Mouse (Mus musculus) C2C12 (cell line): ENCODE data around the gene Snapc3. TPM values are rescaled to one million over a fixed set of nuclear protein-coding genes. Genes with fewer than 3 reads are reported as not detected.

Experiments
- H3K27me3 ChIP-seq: one replicate; pipeline ENCODE4 v1.6.1; 2011; ENCODE audit not compliant: control insufficient read depth, insufficient read depth, insufficient read length
- H3K36me3 ChIP-seq: one replicate; pipeline ENCODE4 v1.6.1; 2011; ENCODE audit not compliant: control insufficient read depth, insufficient read depth
- H3K4me3 ChIP-seq: one replicate; pipeline ENCODE4 v1.5.1; 2011; ENCODE audit warnings: mild to moderate bottlenecking, control low read depth; ENCODE audit not compliant: poor library complexity, insufficient read depth, severe bottlenecking
- H3K79me2 ChIP-seq: one replicate; pipeline ENCODE4 v1.6.1; 2011; ENCODE audit not compliant: control insufficient read depth, insufficient read depth
- H3K79me3 ChIP-seq: one replicate; pipeline ENCODE4 v1.6.1; 2011; ENCODE audit warnings: low read depth, control low read depth
- H3ac ChIP-seq: one replicate; pipeline ENCODE3; 2011; ENCODE audit warnings: low read depth; ENCODE audit not compliant: control insufficient read depth, insufficient read length
- CEBPB ChIP-seq: IDR thresholded peaks from one replicate; pipeline ENCODE4 v1.6.1; 2011; ENCODE audit warnings: low read depth, mild to moderate bottlenecking, control low read depth, moderate library complexity
- CTCF ChIP-seq: IDR thresholded peaks from one replicate; pipeline ENCODE4 v1.5.1; 2011; ENCODE audit not compliant: control insufficient read depth, insufficient read depth, insufficient read length
- FOSL1 ChIP-seq: IDR thresholded peaks from one replicate; pipeline ENCODE4 v1.8.0; 2011; ENCODE audit warnings: mild to moderate bottlenecking, low read length; ENCODE audit not compliant: poor library complexity, insufficient read depth, severe bottlenecking
- MAX ChIP-seq: IDR thresholded peaks from one replicate; pipeline ENCODE4 v1.6.1; 2011; ENCODE audit warnings: mild to moderate bottlenecking, control low read depth
- MYOD1 ChIP-seq: IDR thresholded peaks from one replicate; pipeline ENCODE4 v1.6.1; 2011; ENCODE audit warnings: low read depth; ENCODE audit not compliant: control insufficient read depth, insufficient read length
- MYOG ChIP-seq: IDR thresholded peaks from one replicate; pipeline ENCODE4 v1.6.1; 2011; ENCODE audit not compliant: control insufficient read depth, insufficient read length; ENCODE audit errors: extremely low read depth
- USF1 ChIP-seq: IDR thresholded peaks from one replicate; pipeline ENCODE4 v1.6.1; 2011; ENCODE audit warnings: low read depth, mild to moderate bottlenecking, control low read depth, moderate library complexity
- polyA plus RNA-seq: library from polyadenylated mRNA; unstranded; fragments of >200 nt; fragmentation: generic; extraction: Trizol; gene quantifications from one replicate; pipeline ENCODE4 v1.2.1, GENCODE M21; 2012; ENCODE audit warnings: missing spikeins

Snapc3 gene
- polyA plus RNA-seq, 1 experiment, result 13.4 TPM

- no peaks in the 10 kb centered on the region for H3K79me3 ChIP-seq
- H3K36me3 ChIP-seq, result no peaks in the 10 kb centered on the region
- no peak overlapping the region for H3ac ChIP-seq
- TF ChIP-seq CEBPB (peak; percentile 77), CTCF (no peak), MAX (peak; percentile 49), MYOG (no peak), FOSL1 (peak; percentile 57), MYOD1 (peak; percentile 23), USF1 (no peak)
- no peaks in the 10 kb centered on the region for H3K79me2 ChIP-seq
- no peaks in the 10 kb centered on the region for H3K27me3 ChIP-seq
- no peak overlapping the region for H3K4me3 ChIP-seq
Observed at GRCm38 (mm10) chr4:83380266-83380665, 37.3 kb upstream of the Snapc3 start.

- Histone ChIP-seq H3K36me3 (no peaks in the 10 kb centered on the region), H3K4me3 (no peak overlapping the region), H3ac (no peak overlapping the region), H3K79me3 (no peaks in the 10 kb centered on the region), H3K79me2 (no peaks in the 10 kb centered on the region), H3K27me3 (no peaks in the 10 kb centered on the region)
- TF ChIP-seq MYOD1 (no peak), MAX (no peak), CEBPB (no peak), FOSL1 (no peak), CTCF (no peak), MYOG (no peak), USF1 (no peak)
Observed at GRCm38 (mm10) chr4:83383899-83384490, 33.5 kb upstream of the Snapc3 start.

- Histone ChIP-seq H3K27me3 (no peaks in the 10 kb centered on the region), H3ac (no peak overlapping the region), H3K79me2 (no peaks in the 10 kb centered on the region), H3K4me3 (no peak overlapping the region), H3K36me3 (no peaks in the 10 kb centered on the region), H3K79me3 (no peaks in the 10 kb centered on the region)
- TF ChIP-seq USF1 (no peak), CEBPB (no peak), MAX (no peak), MYOG (no peak), MYOD1 (no peak), CTCF (no peak), FOSL1 (no peak)
Observed at GRCm38 (mm10) chr4:83385091-83385490, 32.4 kb upstream of the Snapc3 start.

DNA sequence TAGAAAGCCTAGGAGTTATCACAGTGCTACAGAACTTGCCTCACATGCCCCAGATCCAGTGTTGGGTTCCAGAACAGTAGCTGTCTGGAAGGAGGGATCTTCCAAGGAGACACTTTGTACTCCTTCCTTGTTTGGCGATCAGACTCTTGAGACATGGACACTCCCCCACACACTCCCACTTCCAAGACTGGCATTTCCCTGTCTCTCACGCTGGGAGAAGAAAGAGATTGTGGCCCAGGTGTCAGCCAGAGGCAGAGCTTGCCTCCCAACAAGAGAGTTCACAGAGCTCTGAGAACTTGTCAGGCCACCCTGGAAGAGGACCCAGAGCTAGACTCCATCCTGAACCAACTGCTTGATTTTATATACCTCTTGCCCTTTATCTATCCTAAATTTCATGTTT, 27.0 kb upstream of the Snapc3 start:
- TF ChIP-seq CTCF (no peak), MYOG (no peak), USF1 (no peak), MYOD1 (no peak), FOSL1 (no peak), MAX (no peak), CEBPB (no peak)
- Histone ChIP-seq H3K4me3 (no peak overlapping the region), H3K79me3 (no peaks in the 10 kb centered on the region), H3ac (no peak overlapping the region), H3K79me2 (no peaks in the 10 kb centered on the region), H3K27me3 (no peaks in the 10 kb centered on the region), H3K36me3 (no peaks in the 10 kb centered on the region)

DNA sequence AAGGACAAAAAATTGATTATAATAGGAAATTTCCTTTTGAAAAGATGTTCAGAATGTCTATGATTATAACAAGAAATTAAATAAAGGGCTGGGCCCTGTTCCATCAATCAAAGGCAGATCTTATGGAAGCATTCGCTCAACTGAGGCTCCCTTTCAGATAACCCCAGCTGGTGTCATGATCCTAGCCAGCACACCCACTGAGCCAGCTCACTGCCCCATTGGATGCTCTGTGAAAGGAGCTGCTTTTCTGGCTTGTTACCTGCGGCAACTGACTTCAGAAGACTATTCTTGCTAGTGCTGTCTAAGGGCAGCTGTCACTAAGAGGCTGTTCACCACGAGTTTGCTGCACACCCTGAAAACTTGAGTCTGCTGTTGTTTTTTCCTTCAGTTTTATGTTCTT, 25.6 kb upstream of the Snapc3 start:
- Histone ChIP-seq H3K79me3 (no peaks in the 10 kb centered on the region), H3K79me2 (no peaks in the 10 kb centered on the region), H3ac (no peak overlapping the region), H3K4me3 (no peak overlapping the region), H3K36me3 (no peaks in the 10 kb centered on the region), H3K27me3 (no peaks in the 10 kb centered on the region)
- TF ChIP-seq MYOD1, result no peak

- no peak for TF ChIP-seq MYOG
- TF ChIP-seq MYOD1, result no peak
- TF ChIP-seq USF1, result no peak
- TF ChIP-seq CEBPB, result no peak
- TF ChIP-seq FOSL1, result no peak
- no peak for TF ChIP-seq MAX
Observed at GRCm38 (mm10) chr4:83393733-83394132, 23.8 kb upstream of the Snapc3 start.

More at GRCm38 (mm10) chr4:83393733-83394132, 23.8 kb upstream of the Snapc3 start:
- Histone ChIP-seq H3K27me3 (no peaks in the 10 kb centered on the region), H3K36me3 (no peaks in the 10 kb centered on the region), H3K79me3 (no peaks in the 10 kb centered on the region), H3ac (no peak overlapping the region), H3K79me2 (no peaks in the 10 kb centered on the region), H3K4me3 (no peak overlapping the region)
